Mouse (Mus musculus): ENCODE measurements around the gene Flnc. TPM values are rescaled to one million over a fixed set of nuclear protein-coding genes. Genes with fewer than 3 reads are reported as not detected.

Gene Flnc
- total and polyA plus RNA-seq, 2 experiments from 2014 or later = 1.8 to 19.4 TPM

DNA sequence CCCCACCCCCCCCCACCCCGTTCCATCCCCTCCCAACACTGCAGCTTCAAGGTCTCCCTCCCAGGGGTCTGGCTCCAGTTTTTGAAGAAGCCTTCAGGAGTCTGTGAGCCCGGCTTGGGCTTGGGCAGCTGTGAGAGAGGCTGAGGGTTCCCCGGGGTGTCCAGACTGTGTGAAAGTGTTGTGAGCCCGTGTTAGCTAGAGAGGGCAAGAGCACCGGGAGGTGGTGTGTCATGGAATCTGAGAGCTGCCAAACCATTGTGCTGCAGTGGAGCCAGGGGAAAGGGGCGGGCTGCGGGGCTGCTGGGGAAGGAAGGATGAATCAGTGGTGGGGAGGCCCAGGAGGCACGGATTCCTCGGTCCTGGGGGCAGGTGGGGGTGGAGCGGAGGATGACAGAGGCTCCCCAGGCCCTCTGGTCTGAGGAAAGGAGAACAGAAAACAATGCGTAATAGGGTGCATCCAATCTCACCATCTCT is 3.4 kb downstream of the Flnc start:
- Histone ChIP-seq H3K36me3 (ENCODE audit: insufficient read depth, low read length) (no peaks in the 10 kb centered on the region), H3K4me1 (ENCODE audit: insufficient read depth, low read length) (peaks cover 16% of the 10 kb centered on the region; the same call in 1 of the 2 replicates), H3K9me3 (ENCODE audit: low read length) (no peaks in the 10 kb centered on the region), H3K27me3 (ENCODE audit: insufficient read depth, low read length) (peaks cover 13% of the 10 kb centered on the region), H3K4me2 (ENCODE audit: low read depth, low read length) (peak overlapping the region; percentile 60; the same call in 1 of the 2 replicates), H3K27ac (peak overlapping the region; percentile 64; the same call in 1 of the 2 replicates), H3K9ac (replicated peaks; ENCODE audit: low read length) (0 out of 2 replicates have a peak overlapping the region, but pooled peaks have one; percentile 17), H3K4me3 (ENCODE audit: low read length) (no peak overlapping the region)
- TF ChIP-seq CTCF (IDR thresholded peaks at IDR 0.05; ENCODE audit: low read depth) = no peak
- ATAC-seq (peak; percentile 47), DNase-seq (ENCODE audit: low spot score) (peak; percentile 57)
- 7% methylated on average over 11 of the region's 11 CpGs for WGBS

DNA sequence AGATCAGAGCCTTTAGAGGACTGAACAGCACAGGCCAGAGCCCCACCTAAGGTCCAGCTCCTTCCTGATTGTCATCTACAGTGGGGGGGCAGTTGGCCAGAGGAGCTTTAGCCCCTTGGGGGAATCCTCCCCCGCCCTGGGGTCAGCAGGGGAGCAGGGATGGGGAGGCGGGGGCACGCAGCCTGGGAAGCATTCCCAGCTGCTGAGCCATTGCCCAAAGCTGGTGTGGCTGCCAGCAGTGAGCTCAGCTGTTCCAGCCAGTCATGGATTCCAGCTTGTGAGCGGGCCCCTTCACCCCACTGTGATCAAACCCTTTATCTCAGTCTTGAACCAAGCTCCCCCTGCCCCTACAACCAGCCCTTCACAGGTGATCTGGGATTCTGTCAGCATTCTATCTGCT is 6.2 kb downstream of the Flnc start:
- WGBS = 36% methylated on average over 4 of the region's 4 CpGs
- peak; percentile 18 for DNase-seq (ENCODE audit: low spot score)
- H3K4me1 ChIP-seq (ENCODE audit: insufficient read depth, low read length) = peaks cover 11% of the 10 kb centered on the region; the same call in 1 of the 2 replicates

DNA sequence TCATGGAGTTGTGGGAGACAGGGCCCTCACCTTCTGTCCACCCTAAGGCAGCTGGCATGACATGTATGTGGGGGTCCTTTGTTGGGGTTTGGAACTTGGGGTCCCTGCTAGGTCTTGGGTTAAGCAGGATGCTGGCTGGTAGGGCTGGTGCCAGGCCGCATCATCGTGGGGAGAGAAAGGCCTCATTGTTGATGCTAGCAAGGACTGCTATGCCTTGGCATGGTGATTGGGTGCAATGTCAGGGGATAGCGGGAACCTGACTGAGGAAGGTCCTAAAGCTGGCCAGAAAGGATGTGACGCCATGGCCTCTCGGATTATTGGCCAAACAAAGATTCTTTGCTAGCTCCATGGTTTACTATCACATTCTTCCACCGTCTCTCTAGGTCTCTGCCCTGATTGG is 6.7 kb downstream of the Flnc start:
- H3K4me2 ChIP-seq (ENCODE audit: low read depth, low read length) = no peak overlapping the region
- no peak for TF ChIP-seq CTCF (IDR thresholded peaks at IDR 0.05; ENCODE audit: low read depth)
- DNase-seq (ENCODE audit: low spot score) (no peak), ATAC-seq (no peak)
- H3K4me1 ChIP-seq (ENCODE audit: insufficient read depth, low read length) = peaks cover 11% of the 10 kb centered on the region; the same call in 1 of the 2 replicates
- H3K27ac ChIP-seq = no peak overlapping the region
- H3K9me3 ChIP-seq (ENCODE audit: low read length) = no peaks in the 10 kb centered on the region
- H3K36me3 ChIP-seq (ENCODE audit: insufficient read depth, low read length) = no peaks in the 10 kb centered on the region
- WGBS = 80% methylated on average over 6 of the region's 6 CpGs
- H3K4me3 ChIP-seq (ENCODE audit: low read length) = no peak overlapping the region
- no peaks in the 10 kb centered on the region for H3K27me3 ChIP-seq (ENCODE audit: insufficient read depth, low read length)
- H3K9ac ChIP-seq (replicated peaks; ENCODE audit: low read length) = no peak overlapping the region

More for the DNA sequence above, 6.2 kb downstream of the Flnc start:
- Histone ChIP-seq H3K9ac (replicated peaks; ENCODE audit: low read length) (no peak overlapping the region), H3K4me2 (ENCODE audit: low read depth, low read length) (no peak overlapping the region), H3K27ac (no peak overlapping the region), H3K4me3 (ENCODE audit: low read length) (no peak overlapping the region), H3K27me3 (ENCODE audit: insufficient read depth, low read length) (0 out of 2 replicates have a peak, but pooled peaks cover under 1% of the 10 kb centered on the region), H3K36me3 (ENCODE audit: insufficient read depth, low read length) (no peaks in the 10 kb centered on the region), H3K9me3 (ENCODE audit: low read length) (no peaks in the 10 kb centered on the region)
- TF ChIP-seq CTCF (IDR thresholded peaks at IDR 0.05; ENCODE audit: low read depth) = no peak
- ATAC-seq = no peak

DNA sequence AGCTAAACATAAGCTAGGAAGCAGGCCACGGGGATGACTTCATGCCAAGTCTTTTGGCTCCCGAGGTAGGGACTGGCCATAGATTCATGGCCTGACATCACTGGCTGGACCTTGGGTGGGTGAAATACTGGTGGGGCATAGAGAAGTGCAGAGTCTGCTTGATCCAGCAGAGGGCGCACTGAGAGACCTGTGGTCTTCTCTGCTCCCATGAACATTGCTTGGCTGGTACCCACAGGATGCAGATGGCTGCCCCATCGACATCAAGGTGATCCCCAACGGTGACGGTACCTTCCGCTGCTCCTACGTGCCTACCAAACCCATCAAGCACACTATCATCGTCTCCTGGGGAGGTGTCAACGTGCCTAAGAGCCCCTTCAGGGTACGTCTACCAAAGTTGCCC is 11.7 kb downstream of the Flnc start:
- no peaks in the 10 kb centered on the region for H3K27me3 ChIP-seq (ENCODE audit: insufficient read depth, low read length)
- H3K9ac ChIP-seq (replicated peaks; ENCODE audit: low read length) = no peak overlapping the region
- no peaks in the 10 kb centered on the region for H3K36me3 ChIP-seq (ENCODE audit: insufficient read depth, low read length)
- no peaks in the 10 kb centered on the region for H3K9me3 ChIP-seq (ENCODE audit: low read length)
- H3K4me2 ChIP-seq (ENCODE audit: low read depth, low read length) = no peak overlapping the region
- no peak overlapping the region for H3K27ac ChIP-seq
- 66% methylated on average over 11 of the region's 11 CpGs for WGBS
- peak; percentile 28 for DNase-seq (ENCODE audit: low spot score)
- peak; percentile 67 for TF ChIP-seq CTCF (IDR thresholded peaks at IDR 0.05; ENCODE audit: low read depth)
- no peak for ATAC-seq
- H3K4me1 ChIP-seq (ENCODE audit: insufficient read depth, low read length) = no peaks in the 10 kb centered on the region
- H3K4me3 ChIP-seq (ENCODE audit: low read length) = no peak overlapping the region

DNA sequence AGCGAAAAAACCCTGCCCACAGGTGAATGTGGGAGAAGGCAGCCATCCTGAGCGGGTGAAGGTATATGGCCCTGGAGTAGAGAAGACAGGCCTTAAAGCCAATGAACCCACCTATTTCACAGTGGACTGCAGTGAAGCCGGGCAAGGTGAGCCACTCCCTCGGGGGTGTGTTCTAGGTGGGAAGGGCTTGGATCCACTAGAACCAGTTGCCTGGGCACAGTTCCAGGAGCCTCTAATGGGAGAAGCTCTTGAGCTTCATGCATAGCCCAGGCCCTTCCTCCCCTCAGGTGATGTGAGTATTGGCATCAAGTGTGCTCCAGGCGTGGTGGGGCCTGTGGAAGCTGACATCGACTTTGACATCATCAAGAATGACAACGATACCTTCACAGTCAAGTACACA is 12.3 kb downstream of the Flnc start:
- H3K36me3 ChIP-seq (ENCODE audit: insufficient read depth, low read length) = no peaks in the 10 kb centered on the region
- H3K9me3 ChIP-seq (ENCODE audit: low read length) = no peaks in the 10 kb centered on the region
- DNase-seq (ENCODE audit: low spot score) (no peak), ATAC-seq (no peak)
- WGBS = 93% methylated on average over 7 of the region's 7 CpGs
- no peaks in the 10 kb centered on the region for H3K27me3 ChIP-seq (ENCODE audit: insufficient read depth, low read length)
- H3K4me1 ChIP-seq (ENCODE audit: insufficient read depth, low read length) = no peaks in the 10 kb centered on the region
- H3K9ac ChIP-seq (replicated peaks; ENCODE audit: low read length) = no peak overlapping the region
- H3K27ac ChIP-seq = no peak overlapping the region
- no peak for TF ChIP-seq CTCF (IDR thresholded peaks at IDR 0.05; ENCODE audit: low read depth)
- H3K4me2 ChIP-seq (ENCODE audit: low read depth, low read length) = no peak overlapping the region
- H3K4me3 ChIP-seq (ENCODE audit: low read length) = no peak overlapping the region

DNA sequence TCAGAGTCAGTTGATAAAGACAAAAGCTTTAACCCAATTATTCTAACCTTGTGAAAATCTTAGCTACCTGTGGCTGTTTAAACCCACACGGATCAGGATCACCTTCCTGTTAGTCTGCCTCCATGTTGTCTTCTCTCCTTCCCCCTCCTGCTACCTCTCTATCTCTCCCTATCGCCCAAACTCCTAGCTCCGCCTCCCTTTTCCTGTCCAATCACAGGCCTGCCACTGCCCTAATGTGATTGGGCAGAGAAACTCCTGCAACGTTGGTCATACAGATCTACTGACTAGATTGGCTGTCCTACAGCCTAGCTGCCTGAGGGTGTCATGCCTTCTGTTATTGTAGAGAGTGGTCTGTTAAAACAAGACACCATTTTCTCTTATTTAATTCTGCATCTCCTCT is 16.8 kb downstream of the Flnc start:
- ATAC-seq = peak; percentile 49

DNA sequence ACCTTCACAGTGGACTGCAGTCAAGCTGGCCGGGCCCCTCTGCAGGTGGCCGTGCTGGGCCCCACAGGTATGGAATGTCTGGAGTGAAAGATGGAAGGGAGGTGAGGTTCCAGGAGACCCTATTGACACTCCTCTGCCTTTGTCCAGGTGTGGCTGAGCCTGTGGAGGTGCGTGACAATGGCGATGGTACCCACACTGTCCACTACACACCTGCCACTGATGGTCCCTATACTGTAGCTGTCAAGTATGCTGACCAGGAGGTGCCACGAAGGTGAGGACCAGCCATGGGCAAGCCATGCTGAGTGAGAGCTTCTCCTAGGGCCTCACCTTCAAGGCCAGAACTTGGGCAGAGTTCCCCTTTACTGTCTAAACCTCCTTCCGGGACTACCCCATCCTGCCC is 17.6 kb downstream of the Flnc start:
- H3K4me2 ChIP-seq (ENCODE audit: low read depth, low read length) = no peak overlapping the region
- no peaks in the 10 kb centered on the region for H3K4me1 ChIP-seq (ENCODE audit: insufficient read depth, low read length)
- no peak for ATAC-seq
- WGBS = 96% methylated on average over 6 of the region's 6 CpGs
- no peak overlapping the region for H3K9ac ChIP-seq (replicated peaks; ENCODE audit: low read length)
- H3K27me3 ChIP-seq (ENCODE audit: insufficient read depth, low read length) = no peaks in the 10 kb centered on the region
- TF ChIP-seq CTCF (IDR thresholded peaks at IDR 0.05; ENCODE audit: low read depth) = no peak
- no peaks in the 10 kb centered on the region for H3K9me3 ChIP-seq (ENCODE audit: low read length)
- no peak overlapping the region for H3K27ac ChIP-seq
- DNase-seq (ENCODE audit: low spot score) = no peak
- H3K4me3 ChIP-seq (ENCODE audit: low read length) = no peak overlapping the region
- H3K36me3 ChIP-seq (ENCODE audit: insufficient read depth, low read length) = no peaks in the 10 kb centered on the region

More for the DNA sequence above, 16.8 kb downstream of the Flnc start:
- 32% methylated on average over 4 of the region's 4 CpGs for whole genome bisulfite sequencing
- Histone ChIP-seq H3K27ac (no peak overlapping the region), H3K4me3 (ENCODE audit: low read length) (no peak overlapping the region), H3K36me3 (ENCODE audit: insufficient read depth, low read length) (no peaks in the 10 kb centered on the region), H3K27me3 (ENCODE audit: insufficient read depth, low read length) (no peaks in the 10 kb centered on the region), H3K4me2 (ENCODE audit: low read depth, low read length) (no peak overlapping the region), H3K9ac (replicated peaks; ENCODE audit: low read length) (no peak overlapping the region), H3K9me3 (ENCODE audit: low read length) (no peaks in the 10 kb centered on the region), H3K4me1 (ENCODE audit: insufficient read depth, low read length) (no peaks in the 10 kb centered on the region)
- no peak for TF ChIP-seq CTCF (IDR thresholded peaks at IDR 0.05; ENCODE audit: low read depth)
- DNase-seq (ENCODE audit: low spot score) = no peak

Data from hindbrain, postnatal 0 days (tissue).